Mouse (Mus musculus): ENCODE measurements around the gene Cd300a.

- TF ChIP-seq CTCF (IDR thresholded peaks at IDR 0.05; ENCODE audit: extremely low read depth, insufficient read depth, insufficient read length, insufficient replicate concordance): no peak
- TF ChIP-seq POLR2A (IDR thresholded peaks at IDR 0.05; ENCODE audit: low read depth, low read length): no peak
Measured at GRCm38 (mm10) chr11:114867361-114868235, 22.2 kb upstream of the Cd300a start.

Data from spleen, adult 2 months (tissue).